Mouse (Mus musculus): ENCODE results near the gene Shisa8.

Shisa8 gene

GRCm38 (mm10) chr15:82207105-82207459 is 5.5 kb downstream of the Shisa8 start:
- CTCF ChIA-PET: no interaction called here

- CTCF ChIA-PET: no interaction called here
Observed at GRCm38 (mm10) chr15:82206365-82207104, 6.1 kb downstream of the Shisa8 start.

DNA sequence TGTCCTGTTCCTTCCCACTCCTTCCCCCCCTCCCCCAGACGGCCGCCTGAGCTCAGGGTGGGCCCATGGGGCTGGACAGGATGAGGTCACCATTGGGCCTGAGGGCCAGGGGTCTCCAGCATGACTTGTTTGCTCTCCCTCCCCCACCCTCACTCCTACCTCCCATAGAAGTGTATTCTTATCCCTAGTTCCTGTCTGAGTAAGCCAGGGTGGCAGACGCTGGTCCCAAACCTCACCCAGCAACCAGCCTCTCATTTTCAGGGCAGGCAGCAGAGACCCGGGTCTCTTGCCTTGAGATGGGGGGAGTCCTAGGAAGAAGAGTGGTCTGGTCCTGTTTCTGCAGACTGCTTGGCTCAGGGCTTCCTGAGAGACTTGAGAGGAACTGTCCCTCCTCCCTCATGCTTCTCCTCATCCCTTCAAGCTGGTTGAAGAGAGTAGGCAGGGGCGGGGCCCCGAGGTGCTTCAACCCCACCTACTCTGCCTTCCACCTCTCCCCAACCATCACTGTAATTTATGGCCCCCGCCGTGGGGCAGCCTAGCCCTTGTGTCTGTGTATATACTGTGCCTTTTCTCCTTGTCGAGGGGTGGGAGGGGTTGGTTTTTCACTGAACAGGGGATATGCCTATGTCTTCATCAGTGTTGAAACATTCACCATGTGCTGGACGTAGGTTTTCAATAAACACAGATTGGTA is 7.8 kb downstream of the Shisa8 start:
- CTCF ChIA-PET: no interaction called here

GRCm38 (mm10) chr15:82203611-82204351 is 8.8 kb downstream of the Shisa8 start:
- CTCF ChIA-PET: interaction anchor here (0.6 kb wide), 1 partner anchor 20 kb away, joined by 5 read pairs; the partner anchor contains the start of gene Tnfrsf13c

DNA sequence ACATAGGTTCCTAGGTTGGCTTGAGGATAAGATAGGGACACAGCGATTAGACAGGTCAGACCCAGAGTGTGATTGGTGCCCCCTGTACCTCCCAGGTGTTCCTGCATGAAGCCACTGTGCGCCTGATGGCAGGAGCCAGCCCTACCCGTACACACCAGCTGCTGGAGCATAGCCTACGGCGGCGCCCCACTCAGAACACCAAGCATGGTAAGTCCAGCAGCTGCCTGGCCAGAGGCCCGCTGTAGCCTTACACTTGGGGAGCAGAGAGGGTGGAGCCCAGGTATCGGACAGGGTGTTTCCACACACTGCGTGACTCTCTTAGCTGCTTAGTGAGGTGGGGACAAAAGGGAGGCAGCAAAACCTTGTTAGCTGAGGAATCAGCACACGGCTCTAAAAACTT is 9.5 kb downstream of the Shisa8 start:
- CTCF ChIA-PET: no interaction called here

GRCm38 (mm10) chr15:82202086-82202485 is 10.5 kb downstream of the Shisa8 start:
- CTCF ChIA-PET: interaction anchor here (0.6 kb wide), 1 partner anchor 18 kb away, joined by 3 read pairs; no protein-coding TSS in a partner anchor

DNA sequence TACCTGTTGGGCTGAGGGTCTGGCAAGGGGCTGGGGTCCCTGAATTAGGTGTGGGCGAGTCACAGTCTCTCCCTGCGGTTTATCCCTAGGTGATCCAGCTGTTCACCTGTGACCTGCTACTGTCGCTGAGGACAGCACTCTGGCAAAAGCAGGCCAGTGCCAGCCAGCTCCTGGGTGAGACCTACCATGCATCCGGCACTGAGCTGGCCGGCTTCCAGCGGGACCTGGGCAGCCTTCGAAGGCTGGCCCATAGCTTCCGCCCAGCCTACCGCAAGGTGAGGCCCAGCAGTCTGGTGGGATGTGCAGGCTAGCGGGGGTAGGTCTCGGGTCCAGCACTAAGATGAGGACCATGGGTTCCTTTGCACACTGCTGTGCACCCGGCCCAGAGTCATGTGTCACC is 13.1 kb downstream of the Shisa8 start:
- CTCF ChIA-PET: interaction anchor here (0.8 kb wide), 1 partner anchor 960 kb away, joined by 3 read pairs; no protein-coding TSS in a partner anchor

GRCm38 (mm10) chr15:82198342-82198741 is 14.3 kb downstream of the Shisa8 start:
- CTCF ChIA-PET: no interaction called here

DNA sequence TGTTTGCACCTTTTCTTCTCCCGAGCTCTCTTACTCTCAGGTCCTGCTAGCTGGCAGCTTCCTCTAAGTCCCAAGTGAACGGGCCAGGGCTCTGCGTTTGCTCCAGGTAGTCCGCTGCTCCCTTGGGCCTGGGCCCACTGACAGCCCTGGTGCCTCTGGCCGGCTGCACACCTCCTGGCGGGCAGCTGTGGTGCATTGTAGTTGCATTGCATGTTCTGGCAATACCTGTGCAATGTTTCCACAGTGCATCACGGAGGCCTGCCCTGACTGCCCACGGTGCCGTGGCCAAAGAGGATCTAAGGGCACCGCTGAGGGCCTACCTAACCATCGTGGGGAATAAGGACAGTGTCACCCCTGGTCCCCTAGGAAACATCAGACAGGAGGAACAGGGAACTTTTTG is 14.7 kb downstream of the Shisa8 start:
- CTCF ChIA-PET: interaction anchor here (0.6 kb wide), 1 partner anchor 25 kb away, joined by 3 read pairs; no protein-coding TSS in a partner anchor

GRCm38 (mm10) chr15:82197246-82197750 is 15.3 kb downstream of the Shisa8 start:
- CTCF ChIA-PET: interaction anchor here (0.6 kb wide), 2 partner anchors 24 to 26 kb away, joined by 3 to 5 read pairs; no protein-coding TSS in a partner anchor

GRCm38 (mm10) chr15:82196300-82196699 is 16.3 kb downstream of the Shisa8 start:
- CTCF ChIA-PET: no interaction called here

DNA sequence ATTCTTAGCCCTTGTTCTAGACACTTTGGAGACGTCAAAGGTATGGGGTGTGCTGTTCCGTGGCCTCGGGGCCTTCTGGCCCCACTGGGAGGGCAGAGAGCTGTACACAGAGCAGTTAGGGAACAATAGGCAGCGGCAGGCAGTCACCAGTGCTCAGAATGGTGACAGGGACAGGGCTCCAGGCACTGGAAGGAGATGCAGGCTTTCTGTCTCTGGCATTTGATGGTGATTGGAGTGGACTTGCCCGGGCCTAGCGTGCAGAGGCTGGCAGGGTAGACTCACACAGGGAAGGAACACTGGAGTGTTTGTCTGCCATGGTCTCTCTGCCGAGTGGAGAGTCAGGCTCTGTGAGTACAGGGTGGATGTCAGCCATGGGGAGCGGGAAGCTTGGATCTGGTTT is 20.0 kb downstream of the Shisa8 start:
- CTCF ChIA-PET: interaction anchor here (0.6 kb wide), 1 partner anchor 9 kb away, joined by 3 read pairs; no protein-coding TSS in a partner anchor

DNA sequence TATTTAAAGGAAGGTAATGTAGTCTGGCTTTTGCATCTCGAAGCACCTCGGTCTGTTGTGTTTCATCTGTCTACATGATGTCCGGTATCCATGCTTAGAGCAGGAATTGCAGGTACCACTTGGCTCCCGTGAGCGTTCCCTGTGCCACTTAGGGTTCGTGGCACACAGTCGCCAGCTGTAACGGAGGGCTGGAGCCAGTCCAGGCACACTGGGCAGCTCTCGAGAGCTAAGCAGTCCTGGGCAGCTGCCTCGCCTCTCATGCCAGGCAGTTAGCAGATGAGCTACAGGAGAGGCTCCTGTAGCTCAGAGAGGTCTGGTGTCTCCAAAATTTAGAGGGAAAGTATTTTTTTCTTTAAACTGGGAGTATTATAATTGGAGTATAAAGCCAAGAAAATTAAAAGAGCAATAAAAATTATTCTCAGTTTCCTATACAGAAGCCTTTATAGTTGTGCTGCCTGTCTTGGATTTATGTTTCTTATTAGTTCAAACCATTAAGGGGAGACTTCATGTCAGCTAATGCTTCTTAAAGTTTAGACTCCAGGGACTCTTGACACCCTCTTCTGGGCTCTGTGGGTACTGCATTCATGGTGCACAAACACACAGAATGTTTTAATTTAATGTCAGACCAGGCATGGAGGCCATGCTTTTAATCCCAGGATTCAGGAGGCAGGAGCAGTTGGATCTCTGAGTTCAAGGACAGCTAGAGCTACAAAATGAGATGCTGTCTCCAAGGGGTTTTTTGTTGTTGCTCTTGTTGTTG is 24.0 kb downstream of the Shisa8 start:
- CTCF ChIA-PET: interaction anchor here (0.5 to 1.4 kb wide), 6 partner anchors 22 to 1070 kb away, joined by 3 to 5 read pairs (median 3); partner anchors contain the start of gene Shisa8

DNA sequence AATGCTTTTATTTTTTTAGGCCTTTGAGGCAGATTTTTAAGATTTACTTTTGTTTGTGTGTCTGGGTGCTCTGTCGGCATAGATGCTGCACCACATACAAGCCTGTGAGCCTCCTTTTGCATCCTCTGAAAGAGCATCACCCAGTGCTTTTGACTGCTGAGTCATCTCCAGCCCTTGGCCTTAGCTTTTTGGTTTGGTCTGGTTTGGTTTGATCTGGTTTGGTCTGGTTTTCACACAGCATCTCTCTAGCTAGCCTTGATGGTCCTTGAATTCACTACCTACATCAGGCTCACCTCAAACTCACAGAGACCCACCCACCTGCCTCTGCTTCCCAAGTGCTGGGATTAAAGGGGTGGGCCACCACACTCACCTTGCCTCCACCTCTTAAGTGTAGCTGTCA is 24.7 kb downstream of the Shisa8 start:
- CTCF ChIA-PET: interaction anchor here (1.4 kb wide), 1 partner anchor 24 kb away, joined by 4 read pairs; no protein-coding TSS in a partner anchor

DNA sequence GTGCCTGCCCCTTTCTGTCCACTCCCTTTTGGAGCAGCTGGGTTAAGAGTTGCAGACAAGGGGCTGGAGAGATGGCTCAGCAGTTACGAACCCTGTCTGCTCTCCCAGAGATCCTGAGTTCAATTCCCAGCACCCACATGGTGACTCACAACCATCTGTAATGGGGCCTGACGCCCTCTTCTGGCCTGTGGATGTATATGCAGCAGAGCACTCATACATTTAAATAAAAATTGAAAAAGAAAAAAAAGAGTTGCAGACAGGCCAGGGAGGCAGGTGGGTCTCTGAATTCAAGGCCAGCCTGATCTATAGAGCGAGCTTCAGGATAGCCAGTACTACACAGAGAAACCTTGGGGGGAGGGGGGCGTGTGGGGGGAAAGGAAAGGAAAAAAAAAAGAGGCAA is 25.2 kb downstream of the Shisa8 start:
- CTCF ChIA-PET: no interaction called here

DNA sequence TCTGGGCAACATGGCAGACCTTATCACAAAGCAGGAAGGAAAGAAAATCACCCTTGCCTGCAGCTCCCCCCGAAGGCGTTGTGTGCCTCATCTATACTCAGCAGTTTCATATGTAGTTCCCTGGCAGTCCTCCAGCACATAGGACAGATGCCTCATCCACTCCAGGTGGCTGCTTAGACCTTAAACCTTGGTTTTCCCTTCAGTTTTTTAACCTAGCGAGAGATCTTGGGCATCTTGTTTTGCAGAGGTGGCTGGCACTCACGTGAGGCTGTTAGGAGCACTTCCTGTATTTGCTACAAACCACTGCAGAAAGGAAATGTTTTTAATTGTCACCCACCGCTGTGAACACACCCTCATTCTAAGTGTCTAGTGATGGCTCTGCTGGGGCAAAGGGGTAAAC is 25.7 kb downstream of the Shisa8 start:
- CTCF ChIA-PET: no interaction called here

GRCm38 (mm10) chr15:82186131-82186530 is 26.5 kb downstream of the Shisa8 start:
- CTCF ChIA-PET: interaction anchor here (0.7 kb wide), 1 partner anchor 1626 kb away, joined by 8 read pairs; no protein-coding TSS in a partner anchor

- CTCF ChIA-PET: interaction anchor here (0.7 kb wide), 1 partner anchor 66 kb away, joined by 7 read pairs; no protein-coding TSS in a partner anchor
Observed at GRCm38 (mm10) chr15:82185062-82185783, 27.4 kb downstream of the Shisa8 start.

- CTCF ChIA-PET: no interaction called here
Observed at GRCm38 (mm10) chr15:82184656-82185055, 28.0 kb downstream of the Shisa8 start.

- CTCF ChIA-PET: no interaction called here
Observed at GRCm38 (mm10) chr15:82184183-82184582, 28.4 kb downstream of the Shisa8 start.

Measured in spleen, embryonic (tissue).